Mouse (Mus musculus) spleen, postnatal 14 days (tissue): ENCODE results near the gene Ccdc38.

ENCODE experiments used
- DNase-seq, 2 experiments: peaks; one replicate each; pipeline ENCODE4 v3.0.0; 2021 to 2022; ENCODE audit warnings: low spot score in 2 of 2

Gene Ccdc38

DNA sequence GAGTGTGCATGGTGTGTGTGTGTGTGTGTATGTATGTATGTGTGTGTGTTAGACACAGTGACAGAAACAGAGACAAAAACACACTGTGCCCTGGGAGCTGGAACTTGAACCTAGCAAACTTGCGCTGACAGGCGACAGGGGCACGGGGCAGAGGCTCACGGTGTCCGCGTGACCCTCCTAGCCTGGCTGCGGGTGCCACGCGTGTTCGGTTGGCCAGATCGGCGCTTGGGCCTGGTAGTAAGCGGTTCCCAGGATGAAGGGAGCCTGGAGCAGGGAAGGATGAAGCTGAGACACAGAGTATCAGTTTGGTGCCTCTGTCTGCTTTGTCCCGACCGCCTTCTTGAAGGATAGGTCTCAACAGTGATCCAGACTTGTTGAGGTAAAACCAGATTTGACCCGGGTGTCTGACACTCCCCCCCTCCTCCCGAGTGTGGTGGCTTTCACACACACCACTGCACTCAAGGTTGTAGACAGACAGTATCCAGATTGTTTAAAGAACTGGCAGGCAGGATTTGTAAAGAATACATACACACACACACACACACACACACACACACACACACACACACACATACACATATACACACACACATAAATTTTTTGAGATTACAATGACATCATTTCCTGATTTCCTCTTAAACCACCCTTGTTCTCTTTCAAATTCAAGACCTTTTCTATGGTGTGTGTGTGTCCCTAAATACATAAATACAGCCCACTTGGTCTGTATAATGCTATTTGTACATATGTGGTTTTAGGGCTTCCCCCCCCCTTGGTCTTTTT lies at the start of gene Ccdc38:
Gene Ccdc38 (plus strand): TSS at position 202 of the 780 bp plus-strand sequence.
- DNase-seq: peak in 1 of 2 experiments; percentile 2

DNA sequence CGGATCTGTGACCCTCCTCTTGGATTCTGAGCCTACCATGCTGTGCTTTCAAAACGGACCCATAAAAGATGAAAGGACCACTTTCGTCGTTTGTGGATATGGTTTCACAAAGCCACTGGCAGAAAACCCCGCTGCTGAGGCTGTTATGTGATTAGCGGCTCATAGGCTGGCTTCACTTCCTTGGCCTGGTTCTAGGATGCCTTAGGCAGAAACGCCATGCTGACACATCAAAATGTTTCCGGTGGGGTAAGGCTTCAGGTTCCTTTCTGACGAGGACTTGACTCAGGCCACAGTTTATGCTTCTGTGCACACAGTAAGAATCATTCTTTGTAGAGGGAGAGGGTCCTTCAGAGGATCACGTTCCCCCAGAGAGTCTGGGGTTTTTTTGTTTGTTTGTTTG lies 39.6 kb upstream of the Ccdc38 start:
- no peak for DNase-seq

DNA sequence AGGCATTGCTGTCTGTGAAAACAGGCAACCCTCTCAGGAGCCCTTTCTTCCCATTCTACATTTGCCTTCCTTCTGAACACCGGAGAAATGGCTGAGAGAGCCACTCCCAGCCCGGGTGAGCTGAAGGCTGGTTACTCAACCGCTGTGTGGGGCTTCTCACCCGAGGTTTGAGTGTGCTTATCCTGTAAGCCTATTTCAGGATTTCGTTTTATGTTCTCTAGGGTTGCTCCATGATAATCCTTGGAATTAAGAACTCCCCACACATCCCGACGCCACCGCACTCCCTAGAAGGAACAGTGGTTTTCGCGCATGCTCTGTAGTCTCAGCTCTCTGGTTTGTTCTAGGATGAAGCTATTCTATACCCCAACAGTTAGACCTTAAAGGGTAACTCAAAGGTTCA lies 39.1 kb upstream of the Ccdc38 start:
- no peak for DNase-seq

DNA sequence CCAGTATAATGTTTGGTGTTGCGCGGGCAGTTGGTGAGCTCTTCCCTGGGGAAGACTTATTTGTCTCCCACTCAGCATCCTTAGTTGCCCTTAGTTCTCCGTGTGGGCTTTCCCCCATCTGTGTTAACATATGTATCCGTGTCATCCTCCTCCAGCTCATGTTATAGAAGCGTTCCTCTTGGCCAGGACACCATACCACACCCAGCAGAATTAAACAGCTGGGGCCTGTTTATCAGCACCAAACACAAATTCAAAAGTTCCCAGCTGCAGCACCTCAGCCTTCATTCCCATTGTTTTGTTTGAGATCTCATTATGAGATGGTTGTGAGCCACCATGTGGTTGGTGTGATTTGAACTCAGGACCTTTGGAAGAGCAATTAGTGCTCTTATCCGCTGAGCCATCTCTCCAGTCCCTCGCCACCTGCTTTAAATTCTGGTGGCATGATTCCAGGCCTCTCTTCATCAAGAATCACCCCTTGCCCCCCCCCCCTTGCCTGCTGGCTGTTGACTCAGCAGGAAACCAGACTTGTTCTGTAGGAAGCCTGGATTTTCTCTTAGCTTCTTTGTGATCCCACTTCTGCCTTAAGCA lies 32.0 kb upstream of the Ccdc38 start:
- no peak for DNase-seq

DNA sequence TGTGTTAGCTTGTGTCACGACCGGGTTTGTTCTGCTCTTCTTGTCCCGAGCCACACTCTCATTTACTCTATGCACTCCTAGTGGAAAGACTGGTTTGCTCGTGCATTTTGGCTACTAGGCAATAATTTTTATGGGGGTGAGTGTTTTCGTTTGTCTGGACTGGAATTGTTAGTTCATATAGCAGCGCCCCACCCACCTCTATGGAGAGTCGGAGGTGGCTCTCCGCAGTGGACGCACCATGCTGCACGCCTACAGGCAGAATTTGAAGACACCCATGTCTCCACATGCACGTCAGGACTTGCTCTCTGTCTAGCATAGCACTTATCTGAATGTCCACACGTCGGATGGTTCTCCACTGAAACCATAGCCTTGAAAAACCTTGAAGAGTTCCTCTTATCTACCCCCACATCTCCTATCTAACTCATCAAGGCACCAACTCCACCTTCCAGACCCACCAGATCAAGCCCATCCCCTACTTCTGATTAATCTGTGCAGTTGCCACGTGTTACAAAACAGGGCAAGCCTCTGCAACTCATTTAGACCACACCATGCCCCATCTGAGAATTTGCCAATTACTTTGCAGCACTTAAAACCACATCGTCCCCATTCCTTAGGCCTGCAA lies 30.8 kb upstream of the Ccdc38 start:
- DNase-seq: no peak

DNA sequence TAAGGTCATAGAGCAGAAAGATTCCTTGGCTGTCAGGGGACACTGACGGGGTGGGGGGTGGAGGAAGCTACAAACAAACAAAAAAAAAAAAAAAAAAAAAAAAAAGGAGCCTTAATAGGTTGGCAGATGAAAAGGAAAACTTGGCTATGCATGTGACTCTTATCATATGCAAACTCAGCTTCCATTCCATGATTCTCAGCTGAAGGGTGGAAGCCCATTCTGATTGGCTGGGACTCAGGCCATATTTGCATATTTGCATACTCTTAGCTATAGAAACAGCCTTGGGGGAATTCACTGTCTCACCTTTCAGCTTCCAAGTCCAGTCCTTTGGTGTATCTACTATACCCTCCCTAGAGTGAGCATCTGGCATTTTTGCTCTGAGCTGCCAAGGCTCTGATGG lies 25.0 kb upstream of the Ccdc38 start:
- DNase-seq: no peak

DNA sequence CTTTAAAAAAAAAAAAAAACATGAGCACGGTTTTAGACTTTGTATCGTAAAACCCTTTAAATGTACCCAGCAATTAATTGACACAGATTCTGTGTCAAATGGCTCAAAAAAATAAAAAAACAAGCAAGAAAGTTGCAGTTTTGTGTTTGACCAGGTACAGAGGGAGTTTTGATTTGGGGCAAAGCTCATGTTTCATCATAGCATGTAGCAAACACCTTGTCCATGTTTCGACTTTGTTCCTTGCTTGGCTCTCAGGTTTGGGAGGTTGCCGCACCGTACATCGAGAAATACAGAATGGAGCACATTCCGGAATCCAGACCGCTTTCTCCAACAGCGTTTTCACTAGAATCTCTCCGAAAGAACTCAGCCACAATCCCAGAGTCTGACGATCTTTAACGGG lies 24.5 kb upstream of the Ccdc38 start:
- DNase-seq: no peak

DNA sequence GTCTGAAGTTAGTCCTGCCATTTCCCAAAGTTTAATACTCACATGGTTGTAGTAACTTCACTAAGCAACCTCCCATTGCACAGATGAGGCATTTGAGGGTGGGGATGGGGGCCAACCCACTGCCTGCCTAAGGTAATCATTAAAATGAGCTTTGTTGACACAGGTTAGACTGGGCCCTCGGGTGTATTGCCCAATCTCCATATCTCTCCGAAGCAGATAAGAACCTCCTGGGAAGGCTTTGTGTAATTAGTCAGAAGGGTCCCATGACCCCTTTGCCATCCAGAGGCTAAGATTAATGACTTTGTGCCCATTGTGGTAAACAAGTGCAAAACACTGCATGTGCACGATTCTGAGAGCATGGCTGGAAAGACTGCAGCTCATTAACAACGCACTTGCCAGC lies 22.7 kb upstream of the Ccdc38 start:
- no peak for DNase-seq

DNA sequence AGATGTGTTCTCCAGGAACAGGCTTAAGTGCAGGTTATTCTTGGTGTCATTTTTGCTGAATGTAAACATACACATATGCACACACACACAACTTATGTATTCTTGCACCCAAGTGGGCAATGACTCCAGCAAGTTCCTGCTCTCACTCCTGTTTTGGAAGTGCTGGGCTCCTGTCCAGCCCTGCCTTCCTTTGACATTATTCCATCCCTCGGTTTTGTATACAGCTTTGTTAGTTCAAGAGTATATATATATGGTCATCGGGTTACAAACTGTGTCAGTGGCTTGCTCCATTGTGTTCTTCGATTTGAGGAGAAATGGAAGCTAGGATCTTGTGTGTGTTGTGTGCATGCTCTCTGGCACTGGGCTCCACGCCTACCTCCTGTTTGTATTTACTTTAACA lies 22.2 kb upstream of the Ccdc38 start:
- DNase-seq: no peak

DNA sequence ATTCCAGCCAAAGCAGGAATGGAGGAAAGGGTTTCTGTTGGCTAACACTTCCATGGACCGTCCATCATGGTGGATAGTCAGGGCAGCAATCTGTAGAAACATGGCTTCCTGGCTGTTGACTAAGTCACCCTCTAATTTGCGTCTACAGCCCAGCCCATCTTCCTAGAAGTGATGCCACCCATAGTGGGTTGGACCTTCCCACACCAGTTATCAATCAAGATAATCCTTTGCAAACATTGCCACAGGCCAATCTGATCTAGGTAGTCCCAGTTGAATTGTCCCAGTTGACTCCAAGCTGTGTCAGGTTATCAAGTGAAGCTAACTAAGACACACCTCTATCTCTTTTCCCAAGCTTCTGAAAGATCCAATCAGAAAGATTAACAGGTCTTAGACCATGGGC lies 21.8 kb upstream of the Ccdc38 start:
- DNase-seq: no peak

DNA sequence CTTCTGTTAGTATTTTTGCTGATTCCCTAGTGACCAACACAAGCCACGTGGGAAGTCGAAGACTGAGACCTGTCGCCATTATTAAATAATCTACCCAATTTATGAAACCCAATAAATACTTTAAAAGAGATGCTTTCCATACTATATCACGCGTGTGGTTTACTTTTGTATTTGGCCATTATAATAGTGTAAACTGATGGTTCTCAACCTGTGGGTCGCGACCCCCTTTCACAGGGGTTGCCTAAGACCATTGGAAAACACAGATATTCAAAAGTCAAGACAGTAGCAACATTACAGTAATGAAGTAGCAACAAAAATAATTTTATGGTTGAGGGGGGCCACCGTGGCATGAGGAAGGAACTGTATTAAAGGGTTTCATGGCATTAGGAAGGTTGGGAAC lies 21.3 kb upstream of the Ccdc38 start:
- no peak for DNase-seq

DNA sequence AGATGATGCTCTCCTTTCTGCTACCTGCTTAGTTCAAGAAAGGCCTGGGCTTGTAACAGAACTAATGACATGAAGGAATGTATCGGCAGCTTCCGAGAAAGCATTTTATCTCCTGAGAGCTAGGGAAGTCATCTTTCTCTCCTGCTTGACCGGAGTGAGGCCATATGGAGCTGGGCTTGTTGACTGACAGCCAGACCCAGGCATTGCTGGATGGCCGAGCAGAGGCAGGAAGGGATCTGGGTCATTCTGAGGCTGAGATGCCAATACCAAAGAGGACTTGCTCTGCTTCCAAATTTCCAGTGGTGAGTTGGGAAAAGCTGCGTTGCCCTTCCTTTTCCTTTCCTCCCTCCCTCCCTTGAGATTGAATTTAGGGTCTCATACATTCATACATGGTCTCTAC lies 20.7 kb upstream of the Ccdc38 start:
- DNase-seq: no peak

DNA sequence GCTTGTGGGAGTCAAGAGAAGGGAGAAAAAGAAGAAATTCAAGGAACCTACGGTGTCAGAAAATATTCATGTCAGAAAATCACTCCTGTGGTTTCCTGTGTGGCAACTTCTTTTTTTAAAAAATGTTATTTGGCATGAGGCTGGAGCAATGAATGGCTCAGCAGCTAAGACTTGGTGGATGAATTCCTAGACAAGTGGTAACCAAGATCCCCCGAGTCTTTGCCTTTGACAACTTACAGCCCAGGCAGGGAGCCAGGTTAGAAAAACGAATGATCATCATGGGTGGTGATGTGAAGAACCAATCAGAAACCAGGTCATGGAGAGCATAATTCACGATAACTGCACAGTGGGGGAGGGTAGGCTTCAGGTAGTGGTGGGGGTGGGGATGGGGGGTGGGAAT lies 19.4 kb upstream of the Ccdc38 start:
- DNase-seq: no peak

DNA sequence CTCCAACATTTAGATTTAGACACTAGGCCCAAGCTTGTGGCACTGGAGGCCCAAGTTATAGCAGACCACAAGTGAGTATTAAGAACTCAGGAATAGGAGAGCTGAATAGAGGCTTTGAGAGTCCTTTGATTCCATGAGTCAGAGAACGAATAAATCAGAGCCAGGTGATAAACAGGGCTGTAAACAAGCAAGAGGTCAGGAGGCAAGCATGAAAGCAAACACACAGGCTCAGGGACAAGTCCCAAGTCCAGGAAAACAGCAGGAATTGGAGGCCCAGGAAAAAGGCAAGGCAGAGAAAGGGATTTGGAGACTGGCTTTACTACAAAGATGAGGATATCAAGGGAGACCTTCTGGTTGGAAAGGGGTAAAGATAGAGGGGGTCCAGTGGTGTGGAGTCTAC lies 15.1 kb upstream of the Ccdc38 start:
- no peak for DNase-seq

DNA sequence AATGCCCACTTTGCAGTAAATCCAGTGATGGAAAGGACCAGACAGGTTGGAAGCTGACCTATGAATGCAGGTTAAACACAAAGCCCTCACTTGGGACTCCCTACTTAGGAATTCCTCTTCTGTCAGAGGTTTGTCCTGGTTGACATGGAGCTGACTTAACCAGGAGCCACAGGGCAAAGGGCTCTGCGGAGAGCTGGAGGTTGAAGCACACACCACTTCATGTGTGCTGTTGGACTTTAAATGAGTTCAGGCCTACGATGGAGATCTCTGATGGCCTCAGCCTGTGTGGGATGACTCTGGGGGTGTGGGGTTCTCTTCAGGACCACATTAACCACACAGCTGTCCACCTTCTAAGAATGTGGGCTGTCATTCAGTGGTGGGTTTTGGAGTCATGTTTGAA lies 2.1 kb upstream of the Ccdc38 start:
- no peak for DNase-seq

DNA sequence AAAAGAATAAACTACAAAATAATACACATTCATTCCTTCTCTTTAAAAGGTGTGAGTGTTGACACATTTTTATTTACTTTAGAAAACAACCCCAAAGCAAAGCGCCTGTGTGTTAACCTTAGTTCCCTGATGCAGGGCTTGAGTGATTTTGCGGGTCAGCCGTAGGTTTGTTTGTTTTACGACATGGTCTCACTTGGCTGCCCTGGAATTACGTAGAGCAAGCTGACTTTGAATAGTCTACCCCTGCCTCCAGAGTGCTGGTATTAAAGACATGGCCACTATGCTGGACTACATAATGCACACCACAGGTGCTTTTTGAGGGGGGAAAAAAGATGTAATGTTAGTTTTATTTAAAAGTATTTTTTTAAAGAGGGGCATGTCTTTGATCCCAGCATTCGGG lies 1.6 kb upstream of the Ccdc38 start:
- DNase-seq: no peak

DNA sequence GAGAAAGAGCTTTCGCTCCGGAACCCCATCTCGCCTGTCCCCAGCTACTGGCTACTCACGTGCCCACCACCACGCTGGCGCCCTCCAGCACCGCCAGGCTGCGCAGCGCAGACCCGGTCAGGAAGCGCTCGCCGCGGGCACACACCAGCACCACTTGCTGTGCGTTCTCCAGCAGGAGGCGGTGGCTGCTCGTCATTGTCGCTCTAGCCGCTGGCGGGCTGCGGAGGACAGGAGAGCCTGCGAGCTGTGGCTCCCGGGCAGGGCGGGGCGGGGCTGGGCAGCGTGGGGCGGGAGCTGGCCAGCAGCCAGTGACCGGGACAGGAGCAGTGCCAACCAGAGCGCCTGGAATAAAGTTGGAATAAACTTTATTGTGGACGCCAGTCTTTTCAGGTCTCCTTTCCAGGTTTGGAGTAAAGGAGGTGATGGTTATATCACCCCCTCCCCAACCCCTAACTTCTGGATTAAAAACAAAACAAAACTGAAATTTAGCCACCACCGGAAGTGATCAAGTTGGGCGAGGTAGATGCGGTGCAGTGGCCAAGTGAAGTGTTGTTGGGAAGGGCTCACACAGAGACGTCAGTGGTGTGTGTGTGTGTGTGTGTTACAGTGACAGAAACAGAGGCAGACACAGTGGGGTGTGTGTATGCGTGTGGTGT lies 529 bp upstream of the Ccdc38 start, which contains the start of gene Amdhd1:
Gene Amdhd1 (minus strand): TSS at position 259 of the 656 bp plus-strand sequence.
- DNase-seq: peak; percentile 69 to 82

DNA sequence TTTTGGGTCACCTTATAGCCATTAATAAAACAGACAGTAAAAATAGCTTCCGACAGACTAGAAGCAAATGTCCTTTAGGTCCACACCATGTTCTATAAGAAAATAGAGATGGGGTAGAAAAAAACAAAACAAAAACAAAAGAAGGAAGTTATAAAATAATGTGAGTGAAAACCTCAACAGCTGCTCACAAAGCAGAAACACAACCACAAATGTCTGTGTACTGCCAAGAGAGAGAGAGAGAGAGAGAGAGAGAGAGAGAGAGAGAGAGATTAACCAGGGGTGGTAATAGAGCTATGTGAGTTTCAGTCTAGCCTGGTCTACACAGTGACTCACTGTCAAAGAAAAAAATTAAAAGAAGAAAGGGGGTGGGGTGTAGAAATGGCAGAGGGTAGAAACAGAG lies 1.2 kb downstream of the Ccdc38 start:
- DNase-seq: no peak

DNA sequence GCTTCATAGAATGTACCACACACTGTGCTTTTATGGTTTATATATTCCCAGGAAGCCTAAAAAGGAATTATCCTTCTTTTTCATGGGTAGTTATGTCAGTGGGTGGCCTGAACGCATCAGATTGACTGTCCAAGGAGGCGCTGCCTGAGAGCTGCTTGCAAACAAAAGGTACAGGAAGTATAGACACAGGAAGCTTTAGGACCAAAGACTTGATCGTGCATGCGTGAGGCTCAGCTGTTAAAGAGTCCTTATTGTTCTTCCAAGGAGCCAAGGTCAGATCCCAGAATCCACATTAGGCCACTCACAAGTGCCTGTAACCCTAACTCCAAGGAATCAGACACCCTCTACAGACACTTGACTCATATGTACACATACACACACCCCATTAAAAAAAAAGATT lies 1.9 kb downstream of the Ccdc38 start:
- DNase-seq: no peak

DNA sequence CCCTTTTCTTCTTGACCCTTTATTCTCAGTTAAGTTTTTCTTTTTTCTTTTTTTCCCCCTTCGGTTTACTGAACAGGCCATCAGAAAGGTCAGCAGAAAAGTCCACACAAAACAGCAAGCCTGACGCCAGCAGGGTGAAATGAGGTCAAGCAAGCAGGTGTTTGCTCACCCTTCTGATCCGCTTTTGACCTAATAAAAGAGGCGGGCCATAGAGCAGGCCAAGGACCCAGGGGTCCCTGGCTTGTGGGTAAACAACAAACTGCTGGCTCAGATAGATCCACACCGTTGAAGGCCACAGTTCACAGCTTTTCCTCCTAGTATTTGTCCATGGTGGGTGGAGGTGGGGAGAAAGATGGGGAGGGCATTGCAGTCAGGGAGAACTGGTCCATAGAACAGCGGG lies 2.7 kb downstream of the Ccdc38 start:
- DNase-seq: no peak

DNA sequence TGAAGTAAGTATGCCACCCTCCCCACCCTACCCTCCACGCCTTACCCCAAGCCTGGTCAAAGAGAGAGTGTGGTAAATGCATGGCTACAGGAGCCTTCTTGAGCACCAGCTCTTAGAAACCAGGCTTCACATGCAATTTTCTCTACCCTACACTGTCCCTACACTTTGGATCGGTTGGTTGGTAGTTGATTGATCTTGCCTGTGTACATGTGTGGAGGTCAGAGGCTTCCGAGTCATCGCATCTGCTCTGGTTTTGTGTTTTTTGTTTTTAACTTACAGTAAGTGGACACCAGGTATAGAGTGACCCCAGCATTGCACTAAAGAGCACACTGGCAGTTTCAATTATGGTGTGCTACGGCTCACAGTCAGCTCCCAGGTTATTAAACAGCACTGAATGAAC lies 3.7 kb downstream of the Ccdc38 start:
- DNase-seq: no peak

DNA sequence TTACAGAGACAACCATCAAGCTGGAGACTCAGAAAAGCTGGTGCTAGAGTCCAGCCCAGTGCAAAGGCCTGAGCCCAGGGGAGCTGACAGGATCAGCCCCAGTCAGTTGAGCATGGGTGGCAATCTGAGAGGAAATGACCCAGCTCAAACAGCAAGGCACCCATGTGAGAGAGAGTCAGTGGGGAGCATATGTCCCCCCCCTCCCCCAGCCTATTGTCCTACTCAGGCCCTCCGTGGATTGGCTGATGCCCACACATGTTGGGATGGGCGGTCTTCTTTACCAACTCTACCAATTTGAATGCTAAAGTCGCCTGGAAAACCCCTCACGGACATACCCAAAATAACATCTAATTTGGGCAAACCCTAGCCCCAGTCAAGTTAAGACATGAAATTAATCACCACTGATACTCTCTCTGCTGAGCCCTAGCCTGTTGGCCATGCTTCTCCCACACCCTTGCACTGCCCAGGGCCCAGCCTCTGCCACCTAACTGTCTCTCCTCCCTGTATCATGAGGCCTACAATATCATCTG lies 7.4 kb downstream of the Ccdc38 start:
- DNase-seq: no peak
